Mouse (Mus musculus): ENCODE results near the gene Agr3. TPM values are rescaled to one million over a fixed set of nuclear protein-coding genes. Genes with fewer than 3 reads are reported as not detected.

The Agr3 gene
- polyA plus RNA-seq, 1 experiment from 2014 or later, result 0.90 TPM

- 30% methylated on average over 1 of the region's 1 CpGs for WGBS
- ATAC-seq (ENCODE audit: low FRiP score) (peak; percentile 60; the same call in 1 of the 2 replicates), DNase-seq (ENCODE audit: low spot score) (no peak)
These were observed 9.0 kb upstream of the Agr3 start for GRCm38 (mm10) chr12:35916467-35916866.

GRCm38 (mm10) chr12:35918031-35918430, 7.4 kb upstream of the Agr3 start:
- WGBS, result 89% methylated on average over 1 of the region's 1 CpGs
- Histone ChIP-seq H3K4me1 (replicated peaks; ENCODE audit: control insufficient read depth, insufficient read depth, low read length) (no peaks in the 10 kb centered on the region), H3K9ac (no peak overlapping the region), H3K27me3 (ENCODE audit: control insufficient read depth, insufficient read depth, low read length) (no peaks in the 10 kb centered on the region), H3K4me2 (replicated peaks) (no peak overlapping the region), H3K27ac (no peak overlapping the region), H3K36me3 (replicated peaks; ENCODE audit: control insufficient read depth, insufficient read depth) (no peaks in the 10 kb centered on the region), H3K4me3 (replicated peaks; ENCODE audit: low read length) (no peak overlapping the region), H3K9me3 (ENCODE audit: control insufficient read depth, low read length) (no peaks in the 10 kb centered on the region)
- ATAC-seq (ENCODE audit: low FRiP score), result 0 out of 2 replicates have a peak, but pooled peaks have one; percentile 65
- DNase-seq (ENCODE audit: low spot score), result no peak

More at GRCm38 (mm10) chr12:35916467-35916866, 9.0 kb upstream of the Agr3 start:
- H3K27ac ChIP-seq, result no peak overlapping the region
- H3K27me3 ChIP-seq (ENCODE audit: control insufficient read depth, insufficient read depth, low read length), result no peaks in the 10 kb centered on the region
- H3K4me3 ChIP-seq (replicated peaks; ENCODE audit: low read length), result no peak overlapping the region
- H3K9me3 ChIP-seq (ENCODE audit: control insufficient read depth, low read length), result no peaks in the 10 kb centered on the region
- no peak overlapping the region for H3K4me2 ChIP-seq (replicated peaks)
- H3K36me3 ChIP-seq (replicated peaks; ENCODE audit: control insufficient read depth, insufficient read depth), result no peaks in the 10 kb centered on the region
- H3K9ac ChIP-seq, result no peak overlapping the region
- no peaks in the 10 kb centered on the region for H3K4me1 ChIP-seq (replicated peaks; ENCODE audit: control insufficient read depth, insufficient read depth, low read length)

- Histone ChIP-seq H3K27ac (no peak overlapping the region), H3K4me1 (replicated peaks; ENCODE audit: control insufficient read depth, insufficient read depth, low read length) (no peaks in the 10 kb centered on the region), H3K9me3 (ENCODE audit: control insufficient read depth, low read length) (no peaks in the 10 kb centered on the region), H3K4me2 (replicated peaks) (no peak overlapping the region), H3K9ac (no peak overlapping the region), H3K27me3 (ENCODE audit: control insufficient read depth, insufficient read depth, low read length) (no peaks in the 10 kb centered on the region), H3K36me3 (replicated peaks; ENCODE audit: control insufficient read depth, insufficient read depth) (no peaks in the 10 kb centered on the region), H3K4me3 (replicated peaks; ENCODE audit: low read length) (no peak overlapping the region)
- DNase-seq (ENCODE audit: low spot score) (no peak), ATAC-seq (ENCODE audit: low FRiP score) (no peak)
- 85% methylated on average over 2 of the region's 2 CpGs for WGBS
These were observed 2.4 kb downstream of the Agr3 start for GRCm38 (mm10) chr12:35927804-35928203.

- no peak for ATAC-seq (ENCODE audit: low FRiP score)
- H3K9me3 ChIP-seq (ENCODE audit: control insufficient read depth, low read length), result no peaks in the 10 kb centered on the region
- H3K27me3 ChIP-seq (ENCODE audit: control insufficient read depth, insufficient read depth, low read length), result no peaks in the 10 kb centered on the region
- no peak overlapping the region for H3K4me3 ChIP-seq (replicated peaks; ENCODE audit: low read length)
- no peaks in the 10 kb centered on the region for H3K4me1 ChIP-seq (replicated peaks; ENCODE audit: control insufficient read depth, insufficient read depth, low read length)
- no peak overlapping the region for H3K4me2 ChIP-seq (replicated peaks)
- H3K27ac ChIP-seq, result no peak overlapping the region
- no peak for DNase-seq (ENCODE audit: low spot score)
- H3K36me3 ChIP-seq (replicated peaks; ENCODE audit: control insufficient read depth, insufficient read depth), result no peaks in the 10 kb centered on the region
- no peak overlapping the region for H3K9ac ChIP-seq
These were observed 7.4 kb downstream of the Agr3 start for GRCm38 (mm10) chr12:35932816-35933215.

DNA sequence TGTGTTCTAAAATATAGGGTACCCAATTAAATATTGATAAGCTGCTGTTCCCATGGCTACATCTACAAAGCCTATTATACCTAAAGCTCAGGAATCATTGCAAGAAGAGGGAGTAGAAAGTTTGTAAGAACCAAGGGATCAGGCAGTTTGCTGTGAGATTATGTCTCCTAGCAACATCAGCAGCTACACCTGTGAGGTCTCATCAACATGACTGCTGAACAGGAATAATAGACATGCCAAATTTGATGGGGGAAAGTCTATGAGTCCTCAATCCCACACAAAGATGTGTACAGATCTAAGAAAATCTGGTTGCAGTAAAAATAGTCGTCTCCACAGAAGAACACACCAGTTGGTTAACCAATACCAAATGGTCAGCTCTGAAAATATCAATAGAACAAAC, 26.3 kb downstream of the Agr3 start:
- H3K27me3 ChIP-seq (ENCODE audit: control insufficient read depth, insufficient read depth, low read length), result no peaks in the 10 kb centered on the region
- no peak overlapping the region for H3K27ac ChIP-seq
- H3K9ac ChIP-seq, result no peak overlapping the region
- no peak overlapping the region for H3K4me3 ChIP-seq (replicated peaks; ENCODE audit: low read length)
- DNase-seq (ENCODE audit: low spot score) (no peak), ATAC-seq (ENCODE audit: low FRiP score) (no peak)
- no peak overlapping the region for H3K4me2 ChIP-seq (replicated peaks)
- H3K36me3 ChIP-seq (replicated peaks; ENCODE audit: control insufficient read depth, insufficient read depth), result no peaks in the 10 kb centered on the region
- whole genome bisulfite sequencing, result 80% methylated on average over 1 of the region's 1 CpGs
- H3K9me3 ChIP-seq (ENCODE audit: control insufficient read depth, low read length), result no peaks in the 10 kb centered on the region
- H3K4me1 ChIP-seq (replicated peaks; ENCODE audit: control insufficient read depth, insufficient read depth, low read length), result no peaks in the 10 kb centered on the region

- no peaks in the 10 kb centered on the region for H3K4me1 ChIP-seq (replicated peaks; ENCODE audit: control insufficient read depth, insufficient read depth, low read length)
- no peak overlapping the region for H3K27ac ChIP-seq
- H3K27me3 ChIP-seq (ENCODE audit: control insufficient read depth, insufficient read depth, low read length), result no peaks in the 10 kb centered on the region
- no peaks in the 10 kb centered on the region for H3K9me3 ChIP-seq (ENCODE audit: control insufficient read depth, low read length)
- WGBS, result 80% methylated on average over 2 of the region's 2 CpGs
- H3K4me2 ChIP-seq (replicated peaks), result no peak overlapping the region
- no peaks in the 10 kb centered on the region for H3K36me3 ChIP-seq (replicated peaks; ENCODE audit: control insufficient read depth, insufficient read depth)
- ATAC-seq (ENCODE audit: low FRiP score) (no peak), DNase-seq (ENCODE audit: low spot score) (no peak)
- no peak overlapping the region for H3K4me3 ChIP-seq (replicated peaks; ENCODE audit: low read length)
- H3K9ac ChIP-seq, result no peak overlapping the region
These were observed 31.8 kb downstream of the Agr3 start for GRCm38 (mm10) chr12:35957235-35957634.

DNA sequence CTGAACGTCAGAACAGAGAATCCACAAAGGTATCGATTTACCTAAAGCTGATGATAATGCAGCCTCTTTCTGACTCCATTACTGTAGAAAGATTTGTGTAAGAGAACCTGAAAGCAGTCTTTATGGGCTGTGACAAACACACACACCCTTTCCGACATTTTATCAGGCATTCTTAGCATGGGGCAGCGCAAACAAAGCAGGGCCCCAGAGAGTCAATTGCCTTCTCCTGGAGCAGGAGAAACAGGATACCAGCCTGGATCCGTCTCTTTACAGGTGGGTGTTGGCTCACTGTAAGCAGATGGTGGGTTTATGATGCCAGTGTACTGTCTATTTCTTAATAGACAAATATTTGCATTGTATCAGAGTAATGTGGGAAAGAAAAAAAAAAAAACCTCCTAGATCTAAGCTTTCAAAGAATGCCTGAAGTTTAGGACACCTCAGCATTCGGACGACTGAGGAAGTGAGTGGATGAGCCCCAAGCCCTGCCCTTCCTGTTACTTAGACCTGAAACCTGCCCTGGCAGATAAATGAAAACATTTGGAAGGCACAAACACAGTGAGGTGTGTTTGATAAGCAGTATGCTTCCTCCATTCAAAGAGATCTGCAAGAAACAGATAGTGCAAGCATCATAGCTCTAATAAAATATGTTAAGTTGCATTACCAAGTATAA, 40.8 kb downstream of the Agr3 start:
- no peak overlapping the region for H3K9ac ChIP-seq
- no peaks in the 10 kb centered on the region for H3K36me3 ChIP-seq (replicated peaks; ENCODE audit: control insufficient read depth, insufficient read depth)
- no peaks in the 10 kb centered on the region for H3K27me3 ChIP-seq (ENCODE audit: control insufficient read depth, insufficient read depth, low read length)
- 67% methylated on average over 7 of the region's 7 CpGs for WGBS
- no peaks in the 10 kb centered on the region for H3K4me1 ChIP-seq (replicated peaks; ENCODE audit: control insufficient read depth, insufficient read depth, low read length)
- no peak overlapping the region for H3K4me2 ChIP-seq (replicated peaks)
- no peaks in the 10 kb centered on the region for H3K9me3 ChIP-seq (ENCODE audit: control insufficient read depth, low read length)
- no peak for ATAC-seq (ENCODE audit: low FRiP score)
- no peak overlapping the region for H3K4me3 ChIP-seq (replicated peaks; ENCODE audit: low read length)
- no peak for DNase-seq (ENCODE audit: low spot score)
- H3K27ac ChIP-seq, result no peak overlapping the region

DNA sequence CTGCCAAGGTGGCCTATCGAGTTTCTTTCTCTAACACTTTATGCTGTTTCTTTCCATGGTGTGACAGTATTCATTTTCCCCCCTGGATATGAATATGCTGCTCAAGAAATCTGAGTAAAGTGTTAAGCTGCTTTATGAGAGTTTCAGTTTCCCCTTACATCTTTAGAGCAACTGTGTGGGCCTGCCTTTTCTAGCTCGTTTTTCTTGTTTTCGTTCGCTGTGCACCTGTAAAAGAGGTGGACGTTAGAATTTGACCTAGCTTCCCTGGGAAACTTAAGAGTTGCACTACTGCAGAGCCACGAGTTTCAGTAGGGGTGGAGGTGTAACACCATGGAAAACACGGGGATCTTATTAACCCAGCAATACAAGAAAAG, 41.3 kb downstream of the Agr3 start:
- no peaks in the 10 kb centered on the region for H3K27me3 ChIP-seq (ENCODE audit: control insufficient read depth, insufficient read depth, low read length)
- H3K36me3 ChIP-seq (replicated peaks; ENCODE audit: control insufficient read depth, insufficient read depth), result no peaks in the 10 kb centered on the region
- H3K4me3 ChIP-seq (replicated peaks; ENCODE audit: low read length), result no peak overlapping the region
- H3K9ac ChIP-seq, result no peak overlapping the region
- ATAC-seq (ENCODE audit: low FRiP score) (no peak), DNase-seq (ENCODE audit: low spot score) (no peak)
- no peak overlapping the region for H3K4me2 ChIP-seq (replicated peaks)
- H3K9me3 ChIP-seq (ENCODE audit: control insufficient read depth, low read length), result no peaks in the 10 kb centered on the region
- no peak overlapping the region for H3K27ac ChIP-seq
- WGBS, result 84% methylated on average over 7 of the region's 7 CpGs
- no peaks in the 10 kb centered on the region for H3K4me1 ChIP-seq (replicated peaks; ENCODE audit: control insufficient read depth, insufficient read depth, low read length)

GRCm38 (mm10) chr12:35975898-35976297, 50.5 kb downstream of the Agr3 start:
- H3K4me2 ChIP-seq (replicated peaks), result no peak overlapping the region
- no peaks in the 10 kb centered on the region for H3K9me3 ChIP-seq (ENCODE audit: control insufficient read depth, low read length)
- WGBS, result 88% methylated on average over 3 of the region's 3 CpGs
- no peaks in the 10 kb centered on the region for H3K4me1 ChIP-seq (replicated peaks; ENCODE audit: control insufficient read depth, insufficient read depth, low read length)
- H3K9ac ChIP-seq, result no peak overlapping the region
- no peak overlapping the region for H3K27ac ChIP-seq
- no peak for ATAC-seq (ENCODE audit: low FRiP score)
- H3K27me3 ChIP-seq (ENCODE audit: control insufficient read depth, insufficient read depth, low read length), result no peaks in the 10 kb centered on the region
- H3K36me3 ChIP-seq (replicated peaks; ENCODE audit: control insufficient read depth, insufficient read depth), result no peaks in the 10 kb centered on the region
- H3K4me3 ChIP-seq (replicated peaks; ENCODE audit: low read length), result no peak overlapping the region
- DNase-seq (ENCODE audit: low spot score), result no peak
